Mouse (Mus musculus): ENCODE measurements around the gene Dppa3.
A peak's percentile ranks its signal among the peaks of the same experiment; 100 is the strongest.
"Not testable (repeated sequence)": the region's sequence is repeated elsewhere in the genome, so short reads cannot be mapped to it uniquely, and the experiment has no call there.

Gene Dppa3

GRCm38 (mm10) chr6:122609771-122610170, 16.4 kb upstream of the Dppa3 start, which contains the start of gene Gdf3:
TSS of gene Gdf3 (minus strand) at chr6:122610087.
- DNase-seq (ENCODE audit: low read depth, low spot score) = no peak

DNA sequence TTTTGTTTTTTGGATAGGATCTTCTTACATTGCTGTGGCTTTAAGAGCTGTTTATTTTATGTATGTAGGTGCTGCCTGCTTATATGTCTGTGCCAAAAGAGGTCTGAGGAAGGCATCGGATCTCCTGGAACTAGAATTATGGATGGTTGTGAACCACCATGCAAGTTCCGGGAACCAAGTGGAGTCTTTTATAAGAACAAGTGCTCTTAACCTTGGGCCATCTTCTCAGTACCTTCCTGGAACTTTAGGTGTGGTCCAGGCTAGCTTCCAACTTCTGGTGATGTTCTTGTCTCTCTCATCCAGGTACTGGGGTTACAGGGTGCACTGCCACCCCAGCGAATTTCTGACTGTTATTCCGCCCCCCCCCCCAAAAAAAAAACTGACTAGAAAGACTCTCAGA, 13.8 kb upstream of the Dppa3 start:
- DNase-seq (ENCODE audit: low read depth, low spot score) = no peak

DNA sequence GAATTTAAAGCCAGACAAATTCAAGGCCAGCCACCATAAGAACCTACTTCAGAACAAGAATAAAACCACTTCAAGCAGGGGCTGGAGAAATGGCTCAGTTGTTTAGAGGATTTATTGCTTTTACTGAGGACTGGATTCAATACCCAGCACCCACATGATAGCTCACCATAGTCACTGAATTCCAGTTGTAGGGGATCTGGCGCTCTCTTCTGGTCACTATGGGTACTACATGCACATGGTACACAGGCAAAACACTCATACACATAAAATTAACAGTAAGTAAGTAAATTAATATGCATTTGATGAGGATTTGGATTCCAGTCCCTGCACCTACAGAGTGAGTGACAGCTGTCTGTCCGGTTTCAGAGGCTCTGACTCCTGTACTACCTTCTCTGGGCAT, 12.2 kb upstream of the Dppa3 start:
- peak; percentile 63 for DNase-seq (ENCODE audit: low read depth, low spot score)

DNA sequence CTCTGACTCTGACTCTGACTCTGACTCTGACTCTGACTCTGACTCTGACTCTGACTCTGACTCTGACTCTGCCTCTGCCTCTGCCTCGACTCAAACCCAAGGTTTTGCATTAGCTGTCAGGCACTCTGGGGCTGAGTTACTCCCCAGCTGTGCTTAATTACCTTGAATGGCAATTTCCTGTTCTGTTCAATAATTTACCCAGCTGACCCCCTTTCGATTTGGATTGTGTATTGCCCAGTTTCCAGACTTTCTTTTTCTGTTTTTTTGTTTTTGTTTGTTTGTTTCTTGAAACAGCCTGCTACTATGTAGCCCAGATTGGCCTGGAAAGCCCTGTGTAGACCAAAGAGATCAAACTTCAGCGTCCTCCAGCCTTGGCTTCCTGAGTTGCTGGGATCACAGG, 10.2 kb upstream of the Dppa3 start:
- no peak for DNase-seq (ENCODE audit: low read depth, low spot score)

- DNase-seq (ENCODE audit: low read depth, low spot score) = no peak
These were observed 5.1 kb upstream of the Dppa3 start for GRCm38 (mm10) chr6:122621066-122621465.

- DNase-seq (ENCODE audit: low read depth, low spot score) = no peak
These were observed 1.7 kb upstream of the Dppa3 start for GRCm38 (mm10) chr6:122624480-122624879.

- DNase-seq (ENCODE audit: low read depth, low spot score) = no peak
These were observed 1.1 kb upstream of the Dppa3 start for GRCm38 (mm10) chr6:122625156-122625555.

DNA sequence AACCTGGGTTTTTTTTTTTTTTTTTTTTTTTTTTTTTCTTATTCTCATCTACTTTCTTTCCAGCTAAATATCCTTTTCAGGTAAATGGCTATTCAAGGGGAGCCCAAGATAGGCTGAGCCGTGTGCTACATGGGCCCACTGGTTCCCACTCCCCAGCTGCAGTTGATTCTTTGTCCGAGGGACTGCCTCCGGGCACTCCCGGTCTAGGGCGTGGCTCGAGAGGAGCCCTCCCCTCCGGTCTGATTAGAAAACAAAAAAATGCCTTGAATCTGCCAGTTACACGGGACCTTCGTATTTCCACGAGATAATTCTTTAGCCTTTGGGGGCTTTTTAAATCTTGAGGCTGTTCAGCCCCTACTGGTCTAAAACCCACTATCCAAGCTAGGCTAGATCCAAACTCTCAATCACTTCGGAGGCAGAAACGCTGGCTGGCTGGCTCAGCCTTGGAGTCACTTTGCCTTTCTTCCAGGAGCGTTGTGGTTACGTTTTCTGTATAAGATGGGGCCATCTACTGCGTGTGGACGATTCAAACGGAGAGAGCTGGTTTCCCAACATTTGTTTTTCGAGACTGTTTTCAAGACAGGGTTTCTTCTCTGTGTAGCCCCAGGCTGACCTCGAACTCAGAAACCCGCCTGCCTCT, 1.4 kb downstream of the Dppa3 start:
- DNase-seq (ENCODE audit: low read depth, low spot score) = no peak

- DNase-seq (ENCODE audit: low read depth, low spot score) = peak; percentile 84
These were observed 7.2 kb downstream of the Dppa3 start for GRCm38 (mm10) chr6:122633411-122633810.

DNA sequence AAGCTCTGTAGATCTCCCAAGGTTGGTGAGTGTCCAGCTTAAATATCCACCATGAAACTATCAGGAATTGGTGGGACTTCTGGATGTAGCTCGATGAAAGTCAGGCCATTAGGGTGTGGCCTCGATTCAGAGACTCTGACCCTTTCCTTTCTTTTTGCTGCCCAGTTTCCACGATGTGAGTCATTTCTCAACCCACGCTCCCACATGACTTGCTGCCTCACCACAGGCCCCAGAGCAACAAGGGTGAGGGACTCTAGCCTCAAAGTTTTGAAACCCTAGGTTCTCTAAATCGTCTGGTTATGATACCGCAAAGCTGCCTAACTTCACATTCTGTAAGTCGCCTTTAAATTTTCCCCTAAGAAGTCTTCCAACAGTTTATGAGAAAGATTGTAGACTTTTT, 9.1 kb downstream of the Dppa3 start:
- no peak for DNase-seq (ENCODE audit: low read depth, low spot score)

DNA sequence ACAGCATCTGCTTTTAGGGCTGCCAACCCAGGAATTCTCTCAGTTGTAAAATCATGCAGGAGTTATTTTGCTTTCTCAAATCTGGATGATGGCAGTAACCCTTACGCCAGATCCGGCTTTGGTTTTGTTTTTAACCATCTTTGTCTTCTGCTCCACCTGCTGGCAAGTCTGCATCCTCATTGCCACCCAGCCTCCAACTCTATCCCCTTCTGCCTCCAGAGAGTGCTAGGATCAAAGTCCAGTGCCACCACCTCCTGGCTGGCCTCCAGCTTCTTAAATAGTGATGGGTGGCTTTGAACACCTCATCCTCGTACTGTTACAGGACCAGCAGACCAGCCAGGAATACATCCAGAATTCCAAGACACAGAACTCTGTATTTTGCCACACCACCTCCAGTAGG, 10.5 kb downstream of the Dppa3 start:
- DNase-seq (ENCODE audit: low read depth, low spot score) = no peak

DNA sequence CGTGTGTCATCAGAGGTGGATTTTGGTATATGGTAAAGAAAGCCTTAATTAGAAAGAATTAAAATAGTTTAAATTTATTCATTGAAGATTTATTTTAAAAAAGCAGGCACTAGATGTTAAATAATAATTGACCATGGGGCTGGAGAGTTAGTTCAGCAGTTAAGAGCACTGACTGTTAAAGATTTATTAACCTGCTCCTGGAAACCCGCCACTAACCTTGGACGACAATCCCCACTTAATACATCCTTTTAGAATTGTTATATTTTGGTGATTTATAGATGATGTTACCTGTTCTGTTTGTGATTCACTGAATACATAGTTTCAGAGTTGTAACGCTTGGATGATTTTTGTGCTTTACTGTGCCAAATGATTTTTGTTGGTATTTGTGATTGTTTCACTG, 11.4 kb downstream of the Dppa3 start:
- DNase-seq (ENCODE audit: low read depth, low spot score) = not testable (repeated sequence)

GRCm38 (mm10) chr6:122644196-122644595, 18.0 kb downstream of the Dppa3 start:
- not testable (repeated sequence) for DNase-seq (ENCODE audit: low read depth, low spot score)

DNA sequence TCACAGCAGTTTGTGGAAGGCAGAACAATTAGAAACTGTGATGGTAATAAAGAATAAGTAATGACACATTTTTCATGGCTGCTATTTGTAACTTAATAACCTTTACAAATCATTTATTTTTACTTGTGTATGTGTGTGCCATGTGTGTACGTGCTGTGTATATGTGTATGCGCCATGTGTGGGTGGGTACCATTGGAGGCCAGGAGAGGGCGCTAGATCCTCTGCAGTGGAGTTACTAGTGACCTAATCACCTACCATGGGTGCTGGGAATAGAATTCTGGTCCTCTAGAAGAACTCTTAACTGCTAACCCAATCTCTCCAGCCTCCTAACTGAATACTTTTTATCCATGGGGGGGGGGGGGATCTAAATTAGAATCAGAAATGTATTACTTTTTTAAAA, 23.7 kb downstream of the Dppa3 start:
- DNase-seq (ENCODE audit: low read depth, low spot score) = no peak

GRCm38 (mm10) chr6:122650398-122650980, 24.3 kb downstream of the Dppa3 start:
- no peak for DNase-seq (ENCODE audit: low read depth, low spot score)

DNA sequence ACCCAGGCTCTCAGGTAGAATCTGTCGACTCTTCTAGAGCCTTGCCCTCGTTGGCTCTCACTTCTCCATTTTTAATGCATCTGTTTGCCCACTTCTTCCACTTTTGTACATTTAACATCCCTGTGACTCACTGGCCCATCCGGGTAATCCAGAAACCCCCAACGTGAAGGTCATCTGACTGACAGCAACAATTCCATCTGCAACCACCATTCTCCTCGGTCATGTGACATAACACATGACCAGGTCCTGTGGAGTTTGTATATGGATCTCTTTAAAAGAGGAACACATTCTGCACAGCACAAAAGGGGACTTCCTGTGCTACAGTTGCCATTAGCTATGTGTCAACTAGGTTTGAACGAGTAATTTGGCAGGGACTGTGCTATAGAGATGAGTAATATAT, 28.1 kb downstream of the Dppa3 start:
- DNase-seq (ENCODE audit: low read depth, low spot score) = peak; percentile 88

DNA sequence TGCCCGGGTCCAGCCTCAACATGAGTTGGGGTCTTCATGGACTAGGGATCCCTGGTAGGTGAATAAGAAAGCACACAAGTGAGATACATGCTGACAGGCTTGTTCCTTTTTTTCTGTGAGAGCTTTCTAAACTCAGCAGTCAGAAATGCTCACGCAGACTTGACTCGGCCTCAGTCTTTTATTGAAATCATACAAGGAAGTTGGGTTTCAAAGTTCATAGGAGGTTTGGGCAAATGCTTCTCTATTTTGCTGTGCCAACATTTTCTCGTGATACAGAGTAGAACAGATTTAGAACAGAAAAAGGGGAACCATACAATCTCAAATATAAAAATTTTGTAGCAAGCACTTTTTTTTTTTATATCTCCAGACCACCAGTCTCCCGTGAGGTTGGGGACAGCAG, 31.4 kb downstream of the Dppa3 start:
- peak; percentile 19 for DNase-seq (ENCODE audit: low read depth, low spot score)

DNA sequence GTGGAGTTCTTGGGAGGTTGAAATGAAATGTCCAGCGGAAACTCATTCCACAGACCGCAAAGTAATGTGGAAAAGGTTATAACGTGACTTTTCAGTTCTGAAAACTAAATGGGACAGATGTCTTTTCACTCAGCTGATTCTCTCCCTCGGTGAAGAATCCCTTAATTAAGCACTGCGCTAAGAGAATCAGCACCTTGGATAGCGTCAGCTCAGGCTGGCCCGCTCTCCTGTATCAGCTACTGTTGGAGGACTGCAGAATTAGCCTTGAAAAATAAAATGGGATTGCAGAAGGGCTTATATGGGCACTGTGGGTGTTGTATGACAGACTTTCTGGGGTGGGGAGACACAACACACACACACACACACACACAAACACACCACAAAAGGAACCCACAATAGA, 33.4 kb downstream of the Dppa3 start:
- peak; percentile 47 for DNase-seq (ENCODE audit: low read depth, low spot score)

- peak; percentile 64 for DNase-seq (ENCODE audit: low read depth, low spot score)
These were observed 34.6 kb downstream of the Dppa3 start for GRCm38 (mm10) chr6:122660601-122661379.

DNA sequence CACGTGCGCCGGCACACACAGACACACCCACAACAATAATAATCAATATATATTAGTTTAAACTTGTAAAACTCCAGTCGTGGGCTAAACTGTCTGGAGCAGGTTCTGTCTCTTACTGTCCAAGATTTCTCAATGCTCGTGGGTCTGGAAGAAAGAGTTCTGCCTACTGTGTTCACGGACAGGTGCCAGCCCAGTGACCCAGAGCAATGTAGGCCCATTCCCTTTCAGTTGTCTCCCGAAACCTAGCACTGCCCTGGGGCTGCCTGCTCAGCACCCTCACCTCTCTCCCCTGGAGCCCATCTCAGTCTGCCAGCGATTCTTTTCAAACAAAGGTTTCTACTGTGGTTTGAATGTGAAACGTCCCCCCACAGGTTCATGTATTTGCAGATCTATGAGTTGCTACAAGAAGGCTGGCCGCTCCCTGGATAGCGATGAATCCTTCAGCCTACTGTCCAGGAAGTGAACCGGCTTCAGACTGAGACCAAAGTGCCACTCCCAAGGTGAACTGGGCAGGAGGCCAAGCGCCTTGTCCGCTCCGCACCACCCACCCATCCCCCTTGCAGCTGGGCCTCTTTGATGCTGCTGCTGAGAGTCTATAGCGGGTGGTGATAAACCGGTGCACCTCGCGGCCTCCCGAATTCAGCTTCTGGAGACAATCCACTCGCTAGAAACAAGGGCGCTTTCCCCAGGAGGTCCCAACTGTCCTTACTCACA, 36.5 kb downstream of the Dppa3 start:
- DNase-seq (ENCODE audit: low read depth, low spot score) = no peak

DNA sequence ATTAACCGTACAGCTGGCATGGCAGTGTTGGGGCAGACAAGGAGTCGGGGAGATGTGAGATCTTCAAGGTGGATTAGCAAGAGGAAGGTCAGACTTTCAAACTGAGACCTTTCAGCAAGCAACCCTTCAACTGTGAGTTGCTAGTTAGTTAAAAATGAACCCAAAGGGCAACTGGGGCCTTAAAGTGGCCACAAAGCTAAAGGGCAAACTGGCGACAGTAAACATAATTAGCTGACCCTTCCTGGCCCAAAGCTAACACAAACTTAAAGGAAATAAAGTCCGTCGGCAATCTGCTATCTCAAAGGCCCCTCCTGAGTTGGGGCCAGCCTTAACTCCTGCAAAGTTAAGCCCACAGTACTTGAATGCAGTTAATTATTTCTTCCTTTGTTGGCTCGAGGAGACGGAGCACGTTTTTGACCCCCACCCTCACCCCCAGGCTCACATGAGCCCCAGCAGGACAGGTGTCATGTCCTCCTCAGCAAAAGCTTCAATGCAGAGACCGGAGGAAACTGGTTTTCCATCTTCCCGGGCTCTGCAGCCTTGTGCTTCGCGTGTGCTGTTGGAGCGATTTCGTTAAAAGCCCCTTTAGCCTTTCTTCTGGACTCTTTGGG, 37.5 kb downstream of the Dppa3 start:
- no peak for DNase-seq (ENCODE audit: low read depth, low spot score)

DNA sequence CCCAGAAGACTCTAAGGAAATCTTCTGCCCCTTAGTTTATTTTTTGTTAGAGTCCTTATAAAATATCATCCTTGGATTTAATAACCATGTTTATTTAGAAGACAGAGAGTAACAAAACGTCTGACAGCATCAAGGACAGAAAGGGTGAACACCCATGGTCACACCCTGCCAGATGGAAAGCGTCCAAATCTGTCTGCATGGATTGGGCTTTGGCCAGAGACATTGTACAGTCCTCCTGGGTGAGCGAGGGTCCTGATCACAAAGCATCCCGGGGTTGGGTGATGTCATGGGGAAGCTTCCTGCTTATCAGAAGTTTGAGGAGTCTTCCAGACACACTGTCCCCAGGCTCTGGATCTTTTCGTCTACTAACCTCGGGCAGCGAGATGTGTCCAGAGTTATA, 39.7 kb downstream of the Dppa3 start:
- no peak for DNase-seq (ENCODE audit: low read depth, low spot score)
